Mouse (Mus musculus): Measurements from ENCODE around the gene Nr2c2. TPM values are rescaled to one million over a fixed set of nuclear protein-coding genes. Genes with fewer than 3 reads are reported as not detected.

Gene Nr2c2
- polyA plus RNA-seq (2014; fragmentation: Illumina TruSeq; extraction: RNeasy Lipid Tissue Mini Kit (QIAGEN cat#74804); ENCODE audit: low read depth, low replicate concordance), result 30.8 TPM

DNA sequence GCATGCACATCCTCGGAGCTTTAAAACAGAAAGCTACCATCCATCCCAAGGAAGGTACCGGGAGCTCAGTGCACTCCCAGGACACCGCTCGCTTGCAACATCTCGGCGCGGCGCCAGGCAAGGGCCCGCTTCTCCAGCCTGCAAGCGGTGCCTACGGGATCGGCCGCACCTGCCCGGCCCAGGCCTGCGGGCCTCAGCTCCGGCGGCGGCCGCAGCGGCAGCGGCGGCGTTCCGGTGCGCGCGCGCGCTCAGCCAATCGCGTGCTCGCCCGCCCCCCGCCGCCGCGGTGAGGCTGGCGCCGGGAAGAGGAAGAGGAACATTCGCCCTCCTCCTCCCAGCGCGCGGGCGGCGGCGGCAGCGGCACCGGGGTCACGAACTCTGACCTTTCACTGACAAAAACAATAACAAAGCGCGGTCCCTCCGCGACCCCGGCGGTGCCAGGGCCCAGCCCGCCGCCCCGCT, at the start of gene Nr2c2:
Gene Nr2c2, plus strand, starts transcription at position 261 of the 462 bp plus-strand sequence.

DNA sequence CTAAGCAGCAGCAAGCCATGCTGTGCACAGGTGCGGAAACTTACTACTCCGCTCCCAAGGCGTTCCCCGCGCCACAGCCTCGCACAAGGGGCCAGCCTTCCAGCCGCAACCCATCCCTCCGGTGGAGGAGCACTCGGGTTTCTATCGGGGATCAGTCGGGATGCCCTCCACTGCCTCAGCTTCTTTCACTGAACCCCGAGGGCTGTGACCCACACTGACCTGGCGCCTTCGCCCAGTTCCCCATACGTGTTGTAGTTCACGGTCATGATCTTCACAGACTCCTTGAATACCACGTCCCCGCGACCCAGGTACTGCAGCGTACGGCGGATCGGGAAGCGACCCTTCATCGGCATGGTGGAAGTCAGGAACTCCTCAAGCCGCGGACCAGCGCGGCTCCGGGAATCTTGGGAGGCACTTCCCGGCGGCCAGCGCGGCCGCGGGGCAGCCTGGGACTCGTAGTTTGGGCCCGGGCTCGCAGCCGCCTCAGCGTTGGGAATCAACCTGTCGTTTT, 92.5 kb downstream of the Nr2c2 start, which contains the start of gene Mrps25:
Gene Mrps25, minus strand, starts transcription at position 413 of the 511 bp plus-strand sequence.

DNA sequence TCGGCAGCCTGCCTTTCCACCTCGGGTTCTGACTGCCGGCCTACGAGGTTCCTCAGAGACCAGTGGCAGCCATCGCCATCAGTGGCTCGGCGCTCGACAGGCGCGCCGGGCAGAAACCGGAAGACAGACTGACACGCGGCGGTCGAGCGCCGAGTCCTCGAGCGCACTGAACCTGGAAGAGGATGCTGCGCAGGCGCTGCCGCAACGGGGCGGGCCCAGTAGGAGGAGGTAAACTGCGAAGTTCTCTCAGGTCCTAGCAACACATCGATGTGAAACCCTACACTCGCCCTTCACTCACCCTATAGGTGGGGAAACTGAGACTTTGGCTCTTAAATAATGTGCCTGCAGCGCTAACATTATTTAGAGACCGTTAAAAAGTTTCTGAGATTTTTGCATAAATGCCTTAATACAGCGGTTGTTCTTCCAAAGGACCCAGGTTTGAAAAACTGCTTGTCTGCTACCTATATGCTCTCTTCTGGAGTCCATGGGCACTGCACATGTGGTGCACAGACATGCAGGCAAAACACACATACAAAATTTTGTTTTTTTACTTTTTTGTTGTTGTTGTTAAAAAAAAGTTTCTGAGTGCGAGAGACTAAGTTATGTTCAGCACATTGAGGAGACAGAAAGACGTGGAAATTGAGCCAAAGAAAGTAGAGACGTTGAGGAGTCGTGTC, 123.7 kb downstream of the Nr2c2 start, which contains the start of gene Rbsn:
Gene Rbsn, minus strand, starts transcription at position 153 of the 677 bp plus-strand sequence.

Other genes starting within 250 kb of the Nr2c2 start
- gene Ccdc174, start 213.3 kb upstream of the Nr2c2 start, polyA plus RNA-seq (2014; fragmentation: Illumina TruSeq; extraction: RNeasy Lipid Tissue Mini Kit (QIAGEN cat#74804); ENCODE audit: low read depth, low replicate concordance), result 49.9 TPM
- gene 4930590J08Rik, start 188.6 kb upstream of the Nr2c2 start, polyA plus RNA-seq (2014; fragmentation: Illumina TruSeq; extraction: RNeasy Lipid Tissue Mini Kit (QIAGEN cat#74804); ENCODE audit: low read depth, low replicate concordance), result 0.36 TPM
- 9.7 TPM for gene Fgd5, start 112.5 kb upstream of the Nr2c2 start, polyA plus RNA-seq (2014; fragmentation: Illumina TruSeq; extraction: RNeasy Lipid Tissue Mini Kit (QIAGEN cat#74804); ENCODE audit: low read depth, low replicate concordance)
- 17.5 TPM for gene Mrps25, start 92.6 kb downstream of the Nr2c2 start, polyA plus RNA-seq (2014; fragmentation: Illumina TruSeq; extraction: RNeasy Lipid Tissue Mini Kit (QIAGEN cat#74804); ENCODE audit: low read depth, low replicate concordance)
- 19.4 TPM for gene Rbsn, start 123.5 kb downstream of the Nr2c2 start, polyA plus RNA-seq (2014; fragmentation: Illumina TruSeq; extraction: RNeasy Lipid Tissue Mini Kit (QIAGEN cat#74804); ENCODE audit: low read depth, low replicate concordance)
- gene Trh, start 153.3 kb downstream of the Nr2c2 start, polyA plus RNA-seq (2014; fragmentation: Illumina TruSeq; extraction: RNeasy Lipid Tissue Mini Kit (QIAGEN cat#74804); ENCODE audit: low read depth, low replicate concordance), result not detected

Measured in kidney, adult 10 weeks (tissue).